Mouse (Mus musculus) hindlimb bud, embryonic 11.5 days (tissue): ENCODE data around the gene Acot13.
"Not testable (repeated sequence)": the region's sequence is repeated elsewhere in the genome, so short reads cannot be mapped to it uniquely, and the experiment has no call there.

Source experiments
- DNase-seq: peaks from one replicate; pipeline ENCODE4 v3.0.0-alpha.2; 2012; ENCODE audit warnings: low read depth, low spot score; ENCODE audit errors: extremely low spot score

The Acot13 gene

DNA sequence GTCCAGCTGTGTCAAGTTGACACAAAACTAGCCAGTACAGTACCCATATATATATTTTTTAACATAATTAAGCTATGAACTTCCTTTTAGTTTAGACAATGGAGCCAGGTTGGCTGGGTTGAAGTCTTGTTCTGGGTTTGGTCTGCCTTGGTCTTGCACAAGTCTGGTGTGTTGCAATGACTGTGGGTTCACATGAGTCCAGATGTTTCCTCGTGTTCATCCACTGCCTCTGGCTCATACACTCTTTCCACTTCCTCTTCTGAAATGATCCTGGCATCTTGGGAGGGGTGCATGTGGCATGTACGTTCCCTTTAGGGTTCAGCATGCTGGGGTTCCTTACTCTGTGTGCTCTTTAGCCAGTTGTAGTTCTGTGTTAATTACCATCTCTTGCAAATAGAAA lies 40.0 kb downstream of the Acot13 start:
- DNase-seq = no peak

DNA sequence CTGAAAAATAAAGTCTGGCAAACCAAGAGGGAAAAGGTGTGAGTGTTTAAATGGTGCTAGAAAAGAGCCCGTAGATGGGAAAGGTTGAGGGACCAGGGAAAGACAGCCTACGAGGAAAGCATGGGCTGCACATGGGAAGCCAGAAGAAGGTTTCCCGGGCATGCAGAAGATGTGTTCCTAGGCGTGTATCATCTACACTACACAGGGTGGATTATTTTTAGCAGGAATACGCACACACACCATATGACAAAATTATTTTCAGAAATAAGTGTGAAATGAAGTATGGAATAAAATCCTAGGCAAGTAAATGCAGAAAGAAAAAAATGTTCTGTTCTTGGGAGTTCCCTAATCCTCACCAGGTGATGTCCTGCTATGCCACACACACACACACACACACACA lies 43.9 kb downstream of the Acot13 start:
- DNase-seq = no peak

DNA sequence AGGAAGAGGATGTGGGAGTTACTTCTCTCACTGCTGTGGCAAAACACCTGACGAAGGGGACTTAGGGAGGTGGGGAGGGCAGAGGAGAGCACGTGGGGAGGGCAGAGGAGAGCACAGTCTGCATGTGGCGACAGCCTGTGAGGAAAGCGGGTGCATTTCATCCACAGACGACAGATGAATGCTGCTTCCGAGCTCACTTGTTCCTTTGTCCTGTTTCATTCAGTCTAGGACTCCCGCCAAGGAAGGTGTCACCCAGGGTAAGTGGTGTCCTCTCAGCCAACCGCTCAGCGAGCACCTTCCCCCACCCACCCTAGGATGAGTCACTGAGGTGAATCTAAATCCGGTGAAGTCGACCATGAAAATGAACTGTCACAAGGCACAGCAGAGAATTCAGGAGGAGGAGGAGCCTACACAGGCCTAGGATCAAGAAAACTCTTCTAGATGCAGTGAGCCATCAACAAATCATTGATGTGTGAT lies 45.3 kb downstream of the Acot13 start:
- no peak for DNase-seq

DNA sequence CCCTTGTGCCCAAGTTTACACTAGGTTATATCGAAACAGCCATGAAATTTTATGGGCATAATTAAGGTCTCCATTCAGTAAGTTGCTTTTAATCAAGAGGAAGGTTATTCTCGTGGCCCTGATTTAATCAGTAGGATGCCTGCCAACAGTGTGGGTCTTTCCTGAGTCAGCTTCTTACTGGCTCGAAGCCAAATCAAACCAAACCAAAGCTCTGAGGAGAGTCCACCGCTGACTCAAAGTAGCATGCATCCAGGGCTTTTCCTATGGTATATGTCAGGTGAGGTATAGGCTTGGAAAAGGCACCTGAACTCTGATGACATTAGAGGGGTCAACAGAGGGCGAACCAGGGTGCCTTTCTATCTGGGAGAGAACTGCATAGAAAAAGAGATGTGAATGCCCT lies 49.4 kb downstream of the Acot13 start:
- DNase-seq = no peak

DNA sequence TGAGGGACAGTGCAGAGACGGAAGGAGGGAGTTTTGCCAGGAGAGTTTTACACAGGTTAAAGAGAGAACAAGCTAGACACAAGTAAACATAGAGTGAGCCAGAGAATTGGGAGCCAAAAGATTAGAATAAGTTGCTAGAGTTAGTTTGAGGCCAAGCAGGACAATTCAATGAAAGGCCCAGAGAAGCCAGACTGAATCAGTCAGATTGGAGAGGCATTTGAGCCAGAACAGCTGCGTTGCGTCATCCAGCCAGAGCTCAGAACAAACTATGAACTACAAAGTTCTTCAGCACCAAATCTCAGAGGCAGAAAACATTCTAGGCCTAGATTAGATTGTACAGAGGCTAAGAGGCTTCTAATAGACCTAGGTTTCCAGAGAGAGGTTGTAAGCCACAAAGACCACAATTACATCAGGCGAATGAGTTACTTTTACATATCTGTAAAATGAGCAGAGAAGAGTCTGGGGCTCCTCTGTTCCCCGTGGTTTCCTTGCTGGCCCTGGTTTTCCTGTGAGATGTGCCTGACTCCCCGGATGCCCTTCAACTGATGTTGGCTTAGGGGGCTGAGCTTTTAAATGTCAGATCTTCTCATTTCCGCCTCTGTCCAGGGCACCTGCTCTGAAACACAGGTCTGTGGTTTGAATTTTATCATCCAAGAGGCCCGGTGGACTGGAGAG lies 52.5 kb downstream of the Acot13 start:
- DNase-seq = no peak

DNA sequence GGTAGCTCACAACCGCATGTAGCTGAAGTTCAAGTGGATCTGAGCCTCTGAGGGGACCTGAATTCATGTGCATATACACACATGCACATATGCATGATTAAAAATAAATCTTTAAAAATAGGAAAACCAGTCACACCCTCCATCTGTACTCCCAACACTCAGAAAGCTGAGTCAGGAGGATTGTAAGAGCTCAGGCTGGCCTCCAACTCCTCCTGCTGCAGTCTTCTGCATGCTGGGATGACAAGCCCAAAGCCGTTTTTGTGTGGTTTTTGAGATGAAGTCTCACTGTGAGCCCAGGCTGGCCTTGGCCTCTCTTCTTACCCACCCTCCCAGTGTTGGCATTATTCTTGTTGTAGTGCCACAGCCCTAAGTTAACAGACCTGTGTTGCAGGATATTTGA lies 53.3 kb downstream of the Acot13 start:
- DNase-seq = no peak

GRCm38 (mm10) chr13:24776146-24776844 lies 55.0 kb downstream of the Acot13 start:
- peak; percentile 33 for DNase-seq

DNA sequence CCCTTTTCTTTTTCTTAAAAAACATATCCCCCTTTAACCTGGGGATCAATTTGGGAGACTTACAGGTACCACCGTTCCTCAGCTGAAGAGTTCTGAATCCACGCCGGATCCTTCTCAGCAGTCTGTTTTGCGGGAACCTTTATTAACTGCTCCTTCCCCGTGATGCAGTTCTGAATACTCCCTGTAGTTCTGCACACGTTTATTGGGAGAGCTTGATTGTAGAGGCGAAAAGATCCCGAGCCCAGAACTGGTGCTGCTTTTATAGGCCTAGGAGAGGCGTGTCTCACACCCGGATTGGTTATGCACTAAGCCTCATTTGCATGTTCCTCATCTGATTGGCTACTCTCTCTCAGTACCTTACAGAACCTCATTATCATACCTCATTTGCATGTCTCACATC lies 59.9 kb downstream of the Acot13 start:
- not testable (repeated sequence) for DNase-seq
